Mouse (Mus musculus) left cerebral cortex, adult 2 months (tissue): ENCODE results near the gene Olfr568. TPM values are rescaled to one million over a fixed set of nuclear protein-coding genes. Genes with fewer than 3 reads are reported as not detected.

Source experiments
- DNase-seq, 2 experiments: peaks; one replicate each; pipeline ENCODE4 v3.0.0; 2021 to 2022; ENCODE audit warnings: low spot score in 2 of 2, mixed read lengths in 1 of 2; ENCODE audit errors: extremely low spot score in 1 of 2
- H3K27ac ChIP-seq: fragments of 200-600 bp; 2 replicates; pipeline ENCODE4 v1.8.1; 2022
- H3K4me3 ChIP-seq: fragments of 200-600 bp; 2 replicates; pipeline ENCODE4 v1.8.1; 2022
- CTCF ChIP-seq: fragments of 200-600 bp; IDR thresholded peaks from 2 replicates; pipeline ENCODE4 v1.8.1; 2022; ENCODE audit warnings: antibody characterized with exemption, mild to moderate bottlenecking, moderate library complexity
- intact Hi-C: fragments of 180-260 bp; cut with DNase I; formaldehyde crosslinking; loops from one replicate; pipeline ENCODE4 v1.15.1; 2025
- long read RNA-seq, 2 experiments: library from polyadenylated mRNA; stranded (forward); transcript quantifications; one replicate each; pipeline ENCODE4 v2.0.0; 2021; ENCODE audit warnings: borderline mapping rate in 2 of 2
- total RNA-seq, 2 experiments: library from RNA; stranded (reverse); gene quantifications; 2 replicates each; pipeline ENCODE4 v1.2.3; 2021

Olfr568 gene
- total RNA-seq: not detected
- long read RNA-seq, experiment 1: 0 reads
- long read RNA-seq, experiment 2: 0 reads

DNA sequence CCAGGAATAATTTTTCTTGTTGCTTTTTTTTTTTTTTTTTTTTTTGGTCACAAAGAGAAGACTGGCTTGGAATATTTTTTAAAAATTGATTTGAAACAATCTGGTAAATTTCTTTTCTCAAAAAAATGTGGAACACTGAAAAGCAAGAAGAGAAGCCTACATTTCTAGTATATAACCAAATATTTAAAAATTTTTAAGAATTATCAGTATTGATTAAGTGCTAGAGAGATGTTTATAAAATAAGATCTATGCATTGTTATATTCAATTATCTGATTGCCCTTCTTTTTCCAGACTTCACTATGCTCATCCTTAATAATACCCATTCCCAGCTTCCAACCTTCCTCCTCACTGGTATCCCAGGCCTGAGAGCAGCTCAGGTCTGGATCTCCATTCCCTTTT is at the start of gene Olfr568:
TSS of gene Olfr568 (plus strand) at position 301 of the 400 bp plus-strand sequence.
- DNase-seq: no peak
- Histone ChIP-seq H3K4me3 (no peak within 1 kb of the TSS), H3K27ac (no peak within 1 kb of the TSS)
- no peak for TF ChIP-seq CTCF
- intact Hi-C loops: no loop called here

DNA sequence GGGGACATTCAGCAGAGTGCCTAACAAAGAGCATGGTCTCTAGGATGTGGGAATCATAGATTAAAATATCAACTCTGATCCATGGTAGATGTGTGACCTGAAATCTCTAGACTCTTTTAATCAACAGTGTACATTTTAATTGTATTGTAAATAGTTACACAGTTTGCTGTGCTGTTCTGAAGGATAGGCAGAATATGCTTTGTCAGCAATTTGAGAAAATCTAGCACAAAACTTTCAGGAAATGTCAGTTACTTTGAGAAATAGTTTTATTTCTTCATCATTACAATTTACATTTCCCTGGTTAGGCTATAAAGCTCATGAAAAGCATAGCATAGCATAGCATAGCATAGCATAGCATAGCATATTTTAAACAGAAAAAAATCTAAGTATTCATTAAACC is 21.1 kb upstream of the Olfr568 start:
- no peak overlapping the region for H3K27ac ChIP-seq
- DNase-seq: no peak
- intact Hi-C loops: loop anchor here (5.0 kb wide), 1 partner anchor 196 kb away; the partner anchor contains the start of gene Olfr583
- no peak overlapping the region for H3K4me3 ChIP-seq
- no peak for TF ChIP-seq CTCF

DNA sequence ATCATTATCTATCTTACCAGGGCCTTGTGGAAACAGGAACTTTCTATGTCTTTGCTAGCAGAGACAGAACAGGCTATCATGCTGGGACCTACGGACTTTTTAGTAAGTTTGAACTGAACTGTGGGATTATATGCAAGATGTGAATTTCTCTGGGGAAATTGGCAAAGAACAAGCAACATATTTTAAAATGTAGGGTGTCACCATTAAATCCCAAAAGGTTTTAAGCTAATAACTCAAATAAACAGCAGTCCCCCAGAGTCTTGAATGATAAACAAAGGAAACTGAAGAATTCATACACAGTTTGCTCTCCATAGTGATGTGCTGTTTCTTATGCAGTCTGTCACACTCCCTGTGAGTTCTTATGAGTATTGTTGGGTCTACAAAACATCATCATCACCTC is 18.3 kb upstream of the Olfr568 start, which contains the start of gene Olfr566:
TSS of gene Olfr566 (minus strand) at position 101 of the 400 bp plus-strand sequence.
- DNase-seq: no peak
- no peak for TF ChIP-seq CTCF
- Histone ChIP-seq H3K4me3 (no peak within 1 kb of the TSS), H3K27ac (no peak within 1 kb of the TSS)
- intact Hi-C loops: loop anchor here (5.0 kb wide), 1 partner anchor 194 kb away; the partner anchor contains the start of gene Olfr583

- intact Hi-C loops: no loop called here
- no peak within 1 kb of the TSS for H3K4me3 ChIP-seq
- no peak within 1 kb of the TSS for H3K27ac ChIP-seq
- no peak for DNase-seq
- no peak for TF ChIP-seq CTCF
Observed at GRCm38 (mm10) chr7:102890782-102891181, 13.9 kb downstream of the Olfr568 start, which contains the start of gene Olfr569. Gene Olfr569, minus strand, starts transcription at chr7:102890882.

GRCm38 (mm10) chr7:102915261-102915660 is 38.3 kb downstream of the Olfr568 start:
- TF ChIP-seq CTCF: no peak
- no peak for DNase-seq
- H3K27ac ChIP-seq: no peak overlapping the region
- no peak overlapping the region for H3K4me3 ChIP-seq
- intact Hi-C loops: no loop called here

GRCm38 (mm10) chr7:102916405-102916804 is 39.5 kb downstream of the Olfr568 start:
- TF ChIP-seq CTCF: no peak
- no peak for DNase-seq
- intact Hi-C loops: no loop called here
- no peak overlapping the region for H3K27ac ChIP-seq
- H3K4me3 ChIP-seq: no peak overlapping the region

DNA sequence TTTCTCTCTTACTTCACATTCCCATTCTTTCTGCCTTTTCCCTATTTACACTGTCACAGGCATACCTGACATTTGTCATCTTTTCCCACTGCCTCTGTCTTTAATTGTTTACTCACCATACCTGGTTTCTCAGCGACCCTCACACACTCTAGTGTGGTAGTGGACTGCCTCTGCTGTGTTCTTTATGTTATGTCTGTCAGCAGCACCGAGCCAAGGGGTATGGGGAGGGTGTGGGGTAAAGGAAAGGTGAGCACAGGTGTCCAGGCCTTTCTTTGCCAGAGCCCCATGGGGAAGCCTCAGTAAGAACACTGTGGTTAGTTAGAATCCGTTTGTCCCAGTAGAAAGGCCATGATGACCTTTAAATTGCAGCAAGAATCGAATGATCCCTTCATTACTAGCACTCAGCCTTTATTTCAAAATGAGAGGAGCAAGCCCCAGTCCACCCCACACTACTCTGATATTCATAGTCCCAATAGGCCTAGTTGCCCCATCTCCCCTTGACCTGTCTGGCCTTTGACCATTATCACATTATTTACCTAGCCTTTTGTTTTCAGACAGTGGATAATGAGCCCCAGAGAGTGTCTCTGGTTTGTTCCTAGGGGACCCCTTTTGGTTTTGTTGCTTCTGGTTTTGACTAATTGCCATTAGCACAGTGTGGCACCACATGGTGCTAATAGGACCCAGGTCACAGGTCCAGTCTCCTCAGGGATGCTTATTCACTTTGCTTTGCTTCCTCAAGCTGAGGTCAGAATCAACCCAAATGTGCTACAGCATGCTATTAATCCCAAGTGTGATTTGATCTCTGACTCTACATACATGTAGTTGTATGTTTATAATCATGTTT is 40.3 kb downstream of the Olfr568 start, which contains the start of gene Olfr571:
TSS of gene Olfr571 (minus strand) at position 505 of the 844 bp plus-strand sequence.
- Histone ChIP-seq H3K27ac (no peak within 1 kb of the TSS), H3K4me3 (no peak within 1 kb of the TSS)
- TF ChIP-seq CTCF: no peak
- no peak for DNase-seq
- intact Hi-C loops: no loop called here

GRCm38 (mm10) chr7:102919632-102920031 is 42.7 kb downstream of the Olfr568 start:
- intact Hi-C loops: loop anchor here (1.0 to 2.0 kb wide), 3 partner anchors 224 to 406 kb away; partner anchors contain the start of genes Olfr556 and Olfr557
- no peak for DNase-seq
- peak; percentile 66 for TF ChIP-seq CTCF
- Histone ChIP-seq H3K4me3 (no peak overlapping the region), H3K27ac (no peak overlapping the region)

- Histone ChIP-seq H3K4me3 (no peak within 1 kb of the TSS), H3K27ac (no peak within 1 kb of the TSS)
- no peak for TF ChIP-seq CTCF
- intact Hi-C loops: no loop called here
- no peak for DNase-seq
Observed at GRCm38 (mm10) chr7:102924109-102924508, 47.2 kb downstream of the Olfr568 start, which contains the start of gene Olfr572. Gene Olfr572, plus strand, starts transcription at chr7:102924409.

DNA sequence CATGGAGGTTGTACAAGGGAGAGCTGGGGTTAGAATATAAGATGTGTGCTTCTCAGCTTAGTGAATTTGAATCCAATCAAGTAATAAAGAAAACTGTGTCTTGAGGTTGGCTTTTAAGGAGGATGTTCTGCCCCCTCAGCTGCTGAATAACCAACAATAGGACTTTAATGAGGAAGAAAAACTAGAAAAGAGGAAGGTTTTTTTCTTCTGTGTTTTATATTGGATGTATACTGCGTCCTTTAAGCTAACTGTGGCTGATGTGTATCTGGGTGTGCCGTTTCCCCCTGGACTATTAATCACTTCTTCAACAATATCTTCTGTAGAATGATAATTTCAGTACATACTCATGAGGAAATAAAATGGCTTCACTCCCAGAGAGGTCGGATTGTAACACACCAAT is 50.2 kb downstream of the Olfr568 start:
- intact Hi-C loops: no loop called here
- Histone ChIP-seq H3K4me3 (no peak overlapping the region), H3K27ac (no peak overlapping the region)
- no peak for TF ChIP-seq CTCF
- DNase-seq: no peak

Other genes starting within 250 kb of the Olfr568 start
- gene Olfr554, start 238.7 kb upstream of the Olfr568 start, total RNA-seq: not detected
- gene Olfr555, start 218.3 kb upstream of the Olfr568 start, total RNA-seq: not detected
- not detected for gene Olfr556, start 212.2 kb upstream of the Olfr568 start, total RNA-seq
- 1 to 10 TPM; 4.9 to 6.2 TPM for gene Trim68, start 189.8 kb upstream of the Olfr568 start, total RNA-seq
- gene Olfr557, start 181.2 kb upstream of the Olfr568 start, total RNA-seq: under 1 TPM in 1 of 2 experiments, not detected in 1; 0.21 TPM
- under 1 TPM; 0.21 to 0.25 TPM for gene Olfr558, start 174.9 kb upstream of the Olfr568 start, total RNA-seq
- gene Olfr33, start 158.1 kb upstream of the Olfr568 start, total RNA-seq: not detected
- not detected for gene Olfr559, start 149.6 kb upstream of the Olfr568 start, total RNA-seq
- under 1 TPM in 1 of 2 experiments, not detected in 1; 0.16 TPM for gene Olfr560, start 117.8 kb upstream of the Olfr568 start, total RNA-seq
- gene Olfr78, start 117.7 kb upstream of the Olfr568 start, total RNA-seq: 1 to 10 TPM in 1 of 2 experiments, under 1 TPM in 1; 0.88 to 1.0 TPM
- not detected for gene Olfr561, start 105.9 kb upstream of the Olfr568 start, total RNA-seq
- not detected for gene Olfr564, start 73.6 kb upstream of the Olfr568 start, total RNA-seq
- gene Olfr566, start 18.4 kb upstream of the Olfr568 start, total RNA-seq: not detected
- gene Olfr569, start 13.8 kb downstream of the Olfr568 start, total RNA-seq: not detected
- gene Olfr570, start 17.5 kb downstream of the Olfr568 start, total RNA-seq: not detected
- not detected for gene Olfr571, start 40.4 kb downstream of the Olfr568 start, total RNA-seq
- not detected for gene Olfr572, start 47.3 kb downstream of the Olfr568 start, total RNA-seq
- gene Olfr573-ps1, start 65.5 kb downstream of the Olfr568 start, total RNA-seq: not detected
- gene Olfr574, start 71.3 kb downstream of the Olfr568 start, total RNA-seq: not detected
- gene Olfr575, start 81.7 kb downstream of the Olfr568 start, total RNA-seq: not detected
- not detected for gene Olfr576, start 85.5 kb downstream of the Olfr568 start, total RNA-seq
- not detected for gene Olfr577, start 98.8 kb downstream of the Olfr568 start, total RNA-seq
- not detected for gene Olfr578, start 112.2 kb downstream of the Olfr568 start, total RNA-seq
- gene Olfr582, start 160.9 kb downstream of the Olfr568 start, total RNA-seq: not detected
- gene Olfr583, start 174.2 kb downstream of the Olfr568 start, total RNA-seq: not detected
- not detected for gene Olfr584, start 204.8 kb downstream of the Olfr568 start, total RNA-seq
- gene Olfr585, start 220.6 kb downstream of the Olfr568 start, total RNA-seq: not detected
- not detected for gene Olfr586, start 248.5 kb downstream of the Olfr568 start, total RNA-seq